Mouse (Mus musculus) gastrocnemius, postnatal 25 days (tissue): ENCODE data around the gene Hmcn2. TPM values are rescaled to one million over a fixed set of nuclear protein-coding genes. Genes with fewer than 3 reads are reported as not detected.

Source experiments
- DNase-seq: peaks from one replicate; pipeline ENCODE4 v3.0.0; 2022
- total RNA-seq, 2 experiments: library from RNA; stranded (reverse); gene quantifications; 1 replicate in 1 of 2; 2 replicates in 1 of 2; pipeline ENCODE4 v1.2.3; 2021

The Hmcn2 gene
- total RNA-seq, 2 experiments from 2014 or later, result 33.0 to 38.1 TPM

- DNase-seq, result peak; percentile 56
Measured at GRCm38 (mm10) chr2:31304801-31305665, 9.2 kb upstream of the Hmcn2 start.

GRCm38 (mm10) chr2:31305684-31306083 is 8.5 kb upstream of the Hmcn2 start:
- DNase-seq, result no peak

- DNase-seq, result no peak
Measured at GRCm38 (mm10) chr2:31308257-31308656, 6.0 kb upstream of the Hmcn2 start.

GRCm38 (mm10) chr2:31309549-31309948 is 4.7 kb upstream of the Hmcn2 start:
- peak; percentile 71 for DNase-seq

GRCm38 (mm10) chr2:31318162-31318561 is 3.9 kb downstream of the Hmcn2 start:
- DNase-seq, result no peak

GRCm38 (mm10) chr2:31319200-31319599 is 5.0 kb downstream of the Hmcn2 start:
- no peak for DNase-seq

GRCm38 (mm10) chr2:31327186-31327585 is 13.0 kb downstream of the Hmcn2 start:
- no peak for DNase-seq

GRCm38 (mm10) chr2:31337706-31338330 is 23.6 kb downstream of the Hmcn2 start:
- DNase-seq, result no peak

- peak; percentile 89 for DNase-seq
Measured at GRCm38 (mm10) chr2:31339826-31340225, 25.6 kb downstream of the Hmcn2 start.

- peak; percentile 58 for DNase-seq
Measured at GRCm38 (mm10) chr2:31341726-31342535, 27.7 kb downstream of the Hmcn2 start.

GRCm38 (mm10) chr2:31346096-31346495 is 31.9 kb downstream of the Hmcn2 start:
- DNase-seq, result no peak

- DNase-seq, result peak; percentile 46
Measured at GRCm38 (mm10) chr2:31348373-31348772, 34.2 kb downstream of the Hmcn2 start.

- DNase-seq, result no peak
Measured at GRCm38 (mm10) chr2:31348850-31349249, 34.6 kb downstream of the Hmcn2 start.

GRCm38 (mm10) chr2:31356771-31357170 is 42.6 kb downstream of the Hmcn2 start:
- DNase-seq, result no peak

- DNase-seq, result no peak
Measured at GRCm38 (mm10) chr2:31359316-31359715, 45.1 kb downstream of the Hmcn2 start.

GRCm38 (mm10) chr2:31367186-31367585 is 53.0 kb downstream of the Hmcn2 start:
- DNase-seq, result peak; percentile 37

- DNase-seq, result peak; percentile 83
Measured at GRCm38 (mm10) chr2:31371396-31371795, 57.2 kb downstream of the Hmcn2 start.

- DNase-seq, result no peak
Measured at GRCm38 (mm10) chr2:31372186-31372585, 58.0 kb downstream of the Hmcn2 start.

GRCm38 (mm10) chr2:31374415-31374814 is 60.2 kb downstream of the Hmcn2 start:
- DNase-seq, result peak; percentile 53

GRCm38 (mm10) chr2:31376057-31376456 is 61.8 kb downstream of the Hmcn2 start:
- peak; percentile 42 for DNase-seq

GRCm38 (mm10) chr2:31377481-31377880 is 63.3 kb downstream of the Hmcn2 start:
- DNase-seq, result no peak

- DNase-seq, result no peak
Measured at GRCm38 (mm10) chr2:31381292-31381846, 67.2 kb downstream of the Hmcn2 start.
